Mouse (Mus musculus) limb, embryonic 14.5 days (tissue): ENCODE measurements around the gene Ncapd2. TPM values are rescaled to one million over a fixed set of nuclear protein-coding genes. Genes with fewer than 3 reads are reported as not detected.
A peak's percentile ranks its signal among the peaks of the same experiment; 100 is the strongest.

ENCODE experiments used
- ATAC-seq: fragments of 200-750 bp; cut with Nextera tagmentation; 2 replicates; pipeline ENCODE4 v1.8.0; 2017; ENCODE audit warnings: low read depth, moderate number of reproducible peaks, moderate TSS enrichment; ENCODE audit not compliant: low FRiP score
- DNase-seq: peaks from one replicate; pipeline ENCODE4 v3.0.0-alpha.2; 2015; ENCODE audit warnings: low spot score
- H3K27ac ChIP-seq: fragments of 300-500 bp; sonication (generic); replicated peaks from 2 replicates; pipeline ENCODE4 v1.5.1; 2014; ENCODE audit warnings: low read depth, mild to moderate bottlenecking, low read length, moderate library complexity, mixed read lengths
- H3K27me3 ChIP-seq: fragments of 300-500 bp; sonication (generic); 2 replicates; pipeline ENCODE4 v1.6.1; 2014; ENCODE audit warnings: low read length, mixed read lengths; ENCODE audit not compliant: control insufficient read depth, insufficient read depth
- H3K36me3 ChIP-seq: fragments of 300-500 bp; sonication (generic); 2 replicates; pipeline ENCODE4 v1.6.1; 2014; ENCODE audit warnings: mild to moderate bottlenecking, low read length, moderate library complexity, mixed read lengths; ENCODE audit not compliant: control insufficient read depth, insufficient read depth
- H3K4me1 ChIP-seq: fragments of 300-500 bp; sonication (generic); 2 replicates; pipeline ENCODE4 v1.6.1; 2014; ENCODE audit warnings: antibody characterized with exemption, low read length, mixed read lengths; ENCODE audit not compliant: control insufficient read depth, insufficient read depth
- H3K4me2 ChIP-seq: fragments of 300-500 bp; sonication (generic); replicated peaks from 2 replicates; pipeline ENCODE4 v1.6.1; 2014; ENCODE audit warnings: low read depth, mild to moderate bottlenecking, low read length, moderate library complexity; ENCODE audit not compliant: severe bottlenecking
- H3K4me3 ChIP-seq: fragments of 300-500 bp; sonication (generic); replicated peaks from 2 replicates; pipeline ENCODE4 v1.5.1; 2014; ENCODE audit warnings: low read length
- H3K9ac ChIP-seq: fragments of 300-500 bp; sonication (generic); 2 replicates; pipeline ENCODE4 v1.6.1; 2014; ENCODE audit warnings: mild to moderate bottlenecking, low read depth, low read length, moderate library complexity; ENCODE audit not compliant: severe bottlenecking
- H3K9me3 ChIP-seq: fragments of 300-500 bp; sonication (generic); 2 replicates; pipeline ENCODE4 v1.6.1; 2016; ENCODE audit warnings: low read length; ENCODE audit not compliant: control insufficient read depth
- POLR2A ChIP-seq: fragments of 200-500 bp; IDR thresholded peaks from 2 replicates; pipeline ENCODE4 v1.8.0; 2012; ENCODE audit warnings: inconsistent platforms, mild to moderate bottlenecking, moderate library complexity, borderline replicate concordance; ENCODE audit not compliant: insufficient read depth, insufficient read length; ENCODE audit errors: extremely low read depth
- WGBS: fragments of 180-500 bp; shearing (Covaris S2); extraction: QIAGEN DNeasy Blood & Tissue Kit; methylation state at CpG from one replicate; pipeline ENCODE4 v1.1.7; 2014; 5-methylcytosine and 5-hydroxymethylcytosine counted together
- polyA plus RNA-seq, 2 experiments: library from polyadenylated mRNA; depleted of rRNA in 1 of 2; stranded (reverse) in 1 of 2; unstranded in 1 of 2; fragments of >200 nt; fragmentation: Nextera tagmentation in 1 of 2; extraction: Ambion mirVana in 1 of 2; gene quantifications; 2 replicates each; pipeline versions ENCODE4 v1.2.1 to v1.2.3; 2012 to 2014

The Ncapd2 gene
- polyA plus RNA-seq, 2 experiments: 82.9 to 250 TPM

DNA sequence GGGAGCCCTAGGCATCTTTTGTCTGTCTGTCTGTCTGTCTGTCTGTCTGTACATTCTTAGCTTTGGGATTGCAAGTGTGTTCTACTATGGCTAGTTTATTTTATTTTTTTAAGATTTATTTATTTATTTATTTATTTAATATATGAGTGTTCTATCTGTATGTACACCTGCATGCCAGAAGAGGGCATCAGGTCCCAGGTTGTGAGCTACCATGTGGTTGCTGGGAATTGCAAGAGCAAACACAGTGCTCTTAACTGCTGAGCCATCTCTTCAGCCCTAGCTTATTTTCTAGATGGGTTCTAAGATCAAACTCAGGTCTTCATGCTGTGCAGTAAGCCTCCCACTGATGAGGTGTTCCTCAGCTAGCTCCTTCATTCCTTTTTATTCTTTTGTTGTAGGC lies 37.0 kb downstream of the Ncapd2 start:
- TF ChIP-seq POLR2A: no peak
- Histone ChIP-seq H3K4me3 (no peak overlapping the region), H3K9ac (no peak overlapping the region), H3K36me3 (peaks cover 72% of the 10 kb centered on the region), H3K27me3 (no peaks in the 10 kb centered on the region), H3K27ac (no peak overlapping the region), H3K4me2 (no peak overlapping the region), H3K4me1 (no peaks in the 10 kb centered on the region), H3K9me3 (no peaks in the 10 kb centered on the region)
- ATAC-seq: no peak
- DNase-seq: no peak

DNA sequence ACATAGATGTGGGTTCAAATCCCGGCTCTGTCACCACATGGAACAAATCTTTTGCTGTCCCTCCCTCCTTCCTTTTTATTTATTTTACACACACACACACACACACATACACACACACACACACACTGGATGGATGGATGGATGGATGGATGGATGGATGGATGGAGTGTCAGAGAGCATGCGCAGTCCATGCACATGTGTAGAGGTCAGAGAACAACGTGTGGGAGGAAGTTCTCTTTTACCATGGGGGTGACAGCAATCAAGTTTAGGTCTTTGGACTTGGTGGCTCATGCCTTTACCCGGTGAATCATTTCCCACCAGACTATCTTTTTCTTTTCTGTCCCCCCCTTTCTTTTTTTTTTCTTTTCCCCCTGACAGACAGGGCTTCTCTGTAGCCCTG lies 37.8 kb downstream of the Ncapd2 start:
- no peak for ATAC-seq
- peaks cover 66% of the 10 kb centered on the region for H3K36me3 ChIP-seq
- WGBS: 93% methylated on average over 4 of the region's 4 CpGs

DNA sequence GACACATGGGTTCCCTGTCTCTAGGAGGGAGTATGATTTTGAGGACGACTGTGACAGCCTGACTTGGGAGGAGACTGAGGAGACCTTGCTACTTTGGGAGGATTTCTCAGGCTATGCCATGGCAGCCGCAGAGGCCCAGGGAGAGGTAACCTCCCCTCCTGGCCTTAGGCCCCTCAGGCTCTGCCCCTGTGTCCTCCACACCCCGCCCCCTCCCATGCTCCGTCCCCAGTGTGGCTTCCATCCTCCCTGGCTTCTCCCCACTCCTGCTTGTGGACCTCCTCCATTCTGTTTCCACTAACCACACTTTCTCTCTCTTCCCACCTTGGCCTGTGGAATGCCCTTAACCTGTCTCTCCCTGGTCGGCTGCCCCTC lies 38.5 kb downstream of the Ncapd2 start:
- Histone ChIP-seq H3K27me3 (no peaks in the 10 kb centered on the region), H3K36me3 (peaks cover 64% of the 10 kb centered on the region), H3K9ac (no peak overlapping the region), H3K4me2 (no peak overlapping the region), H3K9me3 (no peaks in the 10 kb centered on the region), H3K4me3 (no peak overlapping the region), H3K27ac (no peak overlapping the region), H3K4me1 (0 out of 2 replicates have a peak, but pooled peaks cover 3% of the 10 kb centered on the region)
- TF ChIP-seq POLR2A: no peak
- no peak for ATAC-seq
- DNase-seq: no peak
- WGBS: 77% methylated on average over 5 of the region's 5 CpGs

More for the DNA sequence above, 37.8 kb downstream of the Ncapd2 start:
- no peaks in the 10 kb centered on the region for H3K27me3 ChIP-seq
- no peak for DNase-seq
- H3K9me3 ChIP-seq: no peaks in the 10 kb centered on the region
- no peak overlapping the region for H3K9ac ChIP-seq
- no peak for TF ChIP-seq POLR2A
- H3K4me2 ChIP-seq: no peak overlapping the region
- no peak overlapping the region for H3K4me3 ChIP-seq
- H3K27ac ChIP-seq: no peak overlapping the region
- no peaks in the 10 kb centered on the region for H3K4me1 ChIP-seq

DNA sequence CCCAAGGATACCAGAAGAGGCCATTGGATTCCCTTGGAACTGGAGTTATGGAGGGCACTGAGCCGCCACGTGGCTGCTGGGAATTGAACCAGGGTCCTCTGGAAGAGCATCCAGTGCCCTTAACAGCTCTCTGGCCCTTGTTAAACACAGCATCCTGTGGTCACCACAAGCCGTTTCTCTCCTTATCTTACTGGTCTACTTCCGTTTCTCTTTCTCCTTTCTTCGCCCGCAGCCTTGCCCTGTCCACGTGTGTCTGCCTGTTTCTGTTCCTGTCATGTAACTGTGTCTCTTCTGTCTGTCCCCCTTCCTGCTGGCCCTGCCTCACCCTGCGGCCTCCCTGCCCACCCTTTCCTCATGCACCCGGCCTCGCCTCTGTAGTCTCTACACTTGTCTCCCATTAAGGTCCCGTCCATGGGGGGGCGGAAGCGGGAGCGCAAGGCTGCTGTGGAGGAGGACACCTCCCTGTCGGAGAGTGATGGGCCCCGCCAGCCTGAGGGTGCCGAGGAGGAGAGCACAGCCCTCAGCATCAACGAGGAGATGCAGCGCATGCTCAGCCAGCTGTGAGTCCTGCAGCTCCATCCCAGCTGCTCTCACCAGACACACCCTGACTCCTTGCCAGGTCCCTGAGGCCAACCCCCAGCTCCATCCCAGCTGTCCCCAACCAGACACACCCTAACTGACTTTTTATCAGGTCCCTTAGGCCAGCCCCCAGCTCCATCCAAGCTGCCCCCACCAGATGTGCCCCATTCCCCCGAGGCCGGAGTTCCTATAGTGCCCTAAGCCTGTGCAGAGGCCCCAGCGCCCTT lies 39.1 kb downstream of the Ncapd2 start:
- Histone ChIP-seq H3K27ac (no peak overlapping the region), H3K36me3 (peaks cover 58% of the 10 kb centered on the region), H3K4me2 (no peak overlapping the region), H3K4me3 (no peak overlapping the region), H3K27me3 (no peaks in the 10 kb centered on the region), H3K9ac (no peak overlapping the region), H3K4me1 (peaks cover 6% of the 10 kb centered on the region; the same call in 1 of the 2 replicates), H3K9me3 (no peaks in the 10 kb centered on the region)
- 80% methylated on average over 22 of the region's 22 CpGs for WGBS
- DNase-seq: no peak
- no peak for TF ChIP-seq POLR2A
- no peak for ATAC-seq

DNA sequence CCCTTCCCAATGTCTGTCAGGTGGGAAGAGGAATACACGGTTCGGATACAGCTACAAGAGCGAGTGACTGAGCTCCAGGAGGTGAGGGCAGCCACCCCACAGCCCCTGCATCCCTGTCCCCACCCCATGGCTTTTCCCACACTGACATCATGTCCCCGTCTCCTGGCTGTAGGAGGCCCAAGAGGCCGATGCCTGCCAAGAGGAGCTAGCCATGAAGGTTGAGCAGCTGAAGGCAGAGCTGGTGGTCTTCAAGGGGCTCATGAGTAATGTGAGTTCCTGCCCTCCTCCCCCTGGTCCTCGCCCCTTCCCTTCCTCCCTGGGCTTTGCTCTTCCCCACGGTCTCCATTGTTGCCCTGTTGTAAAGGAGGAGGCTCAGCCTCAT lies 41.9 kb downstream of the Ncapd2 start:
- no peak overlapping the region for H3K4me2 ChIP-seq
- 0 out of 2 replicates have a peak overlapping the region, but pooled peaks have one; percentile 7 for H3K9ac ChIP-seq
- H3K4me3 ChIP-seq: no peak overlapping the region
- H3K27ac ChIP-seq: peak overlapping the region; percentile 67
- no peaks in the 10 kb centered on the region for H3K27me3 ChIP-seq
- TF ChIP-seq POLR2A: no peak
- DNase-seq: no peak
- peaks cover 20% of the 10 kb centered on the region for H3K4me1 ChIP-seq
- no peaks in the 10 kb centered on the region for H3K9me3 ChIP-seq
- peaks cover 40% of the 10 kb centered on the region for H3K36me3 ChIP-seq
- 69% methylated on average over 7 of the region's 7 CpGs for WGBS
- no peak for ATAC-seq
